Mouse (Mus musculus): Measurements from ENCODE around the gene C1rl.
"Not testable (repeated sequence)": the region's sequence is repeated elsewhere in the genome, so short reads cannot be mapped to it uniquely, and the experiment has no call there.

C1rl gene

GRCm38 (mm10) chr6:124505028-124505427 is 12.1 kb downstream of the C1rl start:
- DNase-seq (ENCODE audit: low spot score), result peak; percentile 14

GRCm38 (mm10) chr6:124506991-124507390 is 14.1 kb downstream of the C1rl start:
- DNase-seq (ENCODE audit: low spot score), result no peak

- no peak for DNase-seq (ENCODE audit: low spot score)
Observed at GRCm38 (mm10) chr6:124508292-124508691, 15.4 kb downstream of the C1rl start.

GRCm38 (mm10) chr6:124509192-124509591 is 16.3 kb downstream of the C1rl start:
- DNase-seq (ENCODE audit: low spot score), result not testable (repeated sequence)

- DNase-seq (ENCODE audit: low spot score), result no peak
Observed at GRCm38 (mm10) chr6:124511936-124512335, 19.0 kb downstream of the C1rl start.

GRCm38 (mm10) chr6:124512355-124512836 is 19.5 kb downstream of the C1rl start, which contains the start of gene C1ra:
C1ra (plus strand) TSS chr6:124512405.
- peak; percentile 86 for DNase-seq (ENCODE audit: low spot score)

GRCm38 (mm10) chr6:124517733-124518132 is 24.8 kb downstream of the C1rl start:
- DNase-seq (ENCODE audit: low spot score), result not testable (repeated sequence)

- not testable (repeated sequence) for DNase-seq (ENCODE audit: low spot score)
Observed at GRCm38 (mm10) chr6:124522082-124522481, 29.2 kb downstream of the C1rl start.

GRCm38 (mm10) chr6:124527881-124528280 is 35.0 kb downstream of the C1rl start:
- DNase-seq (ENCODE audit: low spot score), result no peak

GRCm38 (mm10) chr6:124531077-124531476 is 38.2 kb downstream of the C1rl start:
- no peak for DNase-seq (ENCODE audit: low spot score)

- DNase-seq (ENCODE audit: low spot score), result not testable (repeated sequence)
Observed at GRCm38 (mm10) chr6:124536125-124536829, 43.4 kb downstream of the C1rl start.

GRCm38 (mm10) chr6:124541176-124541575 is 48.3 kb downstream of the C1rl start:
- DNase-seq (ENCODE audit: low spot score), result not testable (repeated sequence)

- DNase-seq (ENCODE audit: low spot score), result peak; percentile 64
Observed at GRCm38 (mm10) chr6:124542284-124542683, 49.4 kb downstream of the C1rl start, which contains the start of gene C1s1. C1s1 (minus strand) TSS chr6:124542359.

GRCm38 (mm10) chr6:124544466-124544865 is 51.6 kb downstream of the C1rl start:
- DNase-seq (ENCODE audit: low spot score), result peak; percentile 38

- peak; percentile 34 for DNase-seq (ENCODE audit: low spot score)
Observed at GRCm38 (mm10) chr6:124545425-124545824, 52.5 kb downstream of the C1rl start.

GRCm38 (mm10) chr6:124547979-124548378 is 55.1 kb downstream of the C1rl start:
- not testable (repeated sequence) for DNase-seq (ENCODE audit: low spot score)

GRCm38 (mm10) chr6:124549023-124549550 is 56.2 kb downstream of the C1rl start:
- no peak for DNase-seq (ENCODE audit: low spot score)

- DNase-seq (ENCODE audit: low spot score), result no peak
Observed at GRCm38 (mm10) chr6:124552766-124553165, 59.9 kb downstream of the C1rl start.

GRCm38 (mm10) chr6:124555956-124556355 is 63.0 kb downstream of the C1rl start:
- not testable (repeated sequence) for DNase-seq (ENCODE audit: low spot score)
